Mouse (Mus musculus) liver, embryonic 14.5 days (tissue): Measurements from ENCODE around the gene Smc1b. TPM values are rescaled to one million over a fixed set of nuclear protein-coding genes. Genes with fewer than 3 reads are reported as not detected.
"Not testable (repeated sequence)": the region's sequence is repeated elsewhere in the genome, so short reads cannot be mapped to it uniquely, and the experiment has no call there.

ENCODE experiments used
- ATAC-seq: fragments of 200-750 bp; cut with Nextera tagmentation; 2 replicates; pipeline ENCODE4 v1.8.0; 2017; ENCODE audit warnings: moderate number of reproducible peaks, mild to moderate bottlenecking, moderate library complexity; ENCODE audit not compliant: insufficient read depth
- DNase-seq, 3 experiments: peaks; one replicate each; pipeline ENCODE4 v3.0.0-alpha.2; 2012 to 2013; ENCODE audit warnings: low read depth in 3 of 3, low spot score in 3 of 3
- H3K27ac ChIP-seq: fragments of 300-500 bp; sonication (generic); 2 replicates; pipeline ENCODE4 v1.5.1; 2014; ENCODE audit warnings: moderate library complexity, mild to moderate bottlenecking, control low read depth, inconsistent platforms
- H3K27me3 ChIP-seq: fragments of 300-500 bp; sonication (generic); 2 replicates; pipeline ENCODE4 v1.6.1; 2014; ENCODE audit warnings: mild to moderate bottlenecking, low read length, moderate library complexity; ENCODE audit not compliant: control insufficient read depth, insufficient read depth
- H3K36me3 ChIP-seq: fragments of 300-500 bp; sonication (generic); replicated peaks from 2 replicates; pipeline ENCODE4 v1.6.1; 2014; ENCODE audit warnings: low read depth; ENCODE audit not compliant: control insufficient read depth, insufficient read depth
- H3K4me1 ChIP-seq, 2 experiments: fragments of 200-500 bp in 1 of 2; fragments of 300-500 bp in 1 of 2; sonication (generic) in 1 of 2; replicated peaks; 2 replicates each; pipeline ENCODE4 v1.6.1; 2012 to 2014; ENCODE audit warnings: antibody characterized with exemption in 1 of 2, inconsistent platforms in 1 of 2, low read length in 1 of 2; ENCODE audit not compliant: control insufficient read depth in 2 of 2, insufficient read depth in 2 of 2
- H3K4me2 ChIP-seq: fragments of 300-500 bp; sonication (generic); 2 replicates; pipeline ENCODE4 v1.6.1; 2014; ENCODE audit warnings: low read depth, mild to moderate bottlenecking, control low read depth, moderate library complexity
- H3K4me3 ChIP-seq, 2 experiments: fragments of 200-500 bp in 1 of 2; fragments of 300-500 bp in 1 of 2; sonication (generic) in 1 of 2; 2 replicates each; pipeline ENCODE4 v1.5.1; 2012 to 2014; ENCODE audit warnings: low read depth in 2 of 2, low read length in 2 of 2, mild to moderate bottlenecking in 2 of 2, control low read depth in 1 of 2, inconsistent platforms in 1 of 2, moderate library complexity in 1 of 2; ENCODE audit not compliant: insufficient read depth in 1 of 2
- H3K9ac ChIP-seq: fragments of 300-500 bp; sonication (generic); replicated peaks from 2 replicates; pipeline ENCODE4 v1.6.1; 2014; ENCODE audit warnings: mild to moderate bottlenecking, control low read depth, moderate library complexity
- H3K9me3 ChIP-seq: fragments of 300-500 bp; sonication (generic); 2 replicates; pipeline ENCODE4 v1.6.1; 2016; ENCODE audit warnings: low read length, mixed read lengths; ENCODE audit not compliant: control insufficient read depth
- CTCF ChIP-seq: IDR thresholded peaks from 2 replicates; pipeline ENCODE4 v1.5.1; 2016; ENCODE audit warnings: antibody characterized with exemption, low read depth, control low read depth
- EP300 ChIP-seq: IDR thresholded peaks from 2 replicates; pipeline ENCODE4 v1.6.1; 2016; ENCODE audit warnings: antibody characterized with exemption, low read depth
- WGBS: fragments of 180-500 bp; shearing (Covaris S2); extraction: QIAGEN DNeasy Blood & Tissue Kit; methylation state at CpG from one replicate; pipeline ENCODE4 v1.1.7; 2014; ENCODE audit not compliant: insufficient replicate concordance; 5-methylcytosine and 5-hydroxymethylcytosine counted together
- polyA plus RNA-seq, 2 experiments: library from polyadenylated mRNA; depleted of rRNA in 1 of 2; stranded (reverse) in 1 of 2; unstranded in 1 of 2; fragments of >200 nt; fragmentation: Nextera tagmentation in 1 of 2; extraction: Ambion mirVana in 1 of 2; gene quantifications; 2 replicates each; pipeline versions ENCODE4 v1.2.1 to v1.2.3; 2012 to 2014

Smc1b gene
- polyA plus RNA-seq, 2 experiments = 0.25 TPM

DNA sequence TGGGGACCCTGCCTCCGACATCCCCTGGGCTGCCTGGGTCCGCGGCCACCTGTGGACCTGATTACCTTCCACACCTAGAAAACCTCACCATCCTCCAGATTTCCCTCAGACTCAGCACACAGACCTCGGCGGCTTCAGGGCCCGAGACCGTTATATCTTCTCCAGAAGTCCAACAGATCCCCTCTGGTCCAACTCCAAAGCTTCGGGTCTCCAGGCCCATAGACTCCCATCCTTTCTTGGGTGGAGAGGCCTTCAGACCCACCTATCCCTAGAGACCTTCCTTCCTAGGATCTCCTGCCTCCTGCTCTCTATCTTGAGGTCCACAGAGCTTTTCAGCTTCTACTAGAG lies 94.4 kb downstream of the Smc1b start:
- Histone ChIP-seq H3K9me3 (no peaks in the 10 kb centered on the region), H3K4me2 (peak overlapping the region; percentile 80), H3K9ac (peak overlapping the region; percentile 79), H3K36me3 (no peaks in the 10 kb centered on the region), H3K27me3 (no peaks in the 10 kb centered on the region), H3K27ac (no peak overlapping the region), H3K4me1 (peaks cover 5 to 10% of the 10 kb centered on the region in 2 experiments), H3K4me3 (peak overlapping the region; percentile 72)
- TF ChIP-seq EP300 = no peak
- no peak for TF ChIP-seq CTCF
- WGBS = under 1% methylated on average over 8 of the region's 8 CpGs
- ATAC-seq = no peak
- no peak for DNase-seq

DNA sequence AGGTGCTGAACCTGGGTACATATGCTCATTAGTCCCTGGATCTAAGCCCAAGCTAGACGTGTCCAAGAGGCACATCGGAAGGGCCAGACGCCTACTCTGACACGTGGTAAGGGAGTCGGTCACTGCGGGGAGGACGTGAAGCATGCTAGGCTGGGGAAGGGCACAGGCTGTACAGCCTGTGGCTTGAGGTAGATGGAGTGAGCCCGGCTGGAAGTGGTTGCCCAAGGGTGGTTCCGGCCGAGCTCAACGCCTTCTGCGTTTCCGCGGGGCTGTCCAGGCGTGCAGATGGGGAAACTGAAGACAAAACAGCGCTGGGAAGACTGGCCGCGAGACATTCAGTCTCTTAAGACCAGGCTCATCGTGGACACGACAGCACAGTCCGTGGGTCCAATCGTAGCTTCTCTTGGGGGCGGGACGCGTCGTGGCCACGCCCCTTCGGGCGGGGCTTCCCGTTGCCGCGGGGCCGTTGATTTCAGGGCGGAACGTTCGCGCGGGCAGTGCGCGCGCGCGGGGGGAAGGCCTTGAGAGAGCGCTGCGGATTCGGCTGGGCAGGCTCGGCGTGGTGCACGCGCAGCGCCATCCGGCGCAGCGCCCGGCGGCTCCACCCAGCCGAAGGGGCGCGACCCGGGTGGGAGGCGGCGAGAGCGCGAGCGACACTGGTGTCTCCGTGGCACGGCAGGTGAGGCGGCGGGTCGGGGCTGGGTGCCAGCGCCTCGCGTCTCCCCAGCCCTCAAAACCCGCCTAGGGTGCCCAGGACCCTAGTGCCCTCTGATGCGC lies 95.0 kb downstream of the Smc1b start:
- no peaks in the 10 kb centered on the region for H3K36me3 ChIP-seq
- H3K9me3 ChIP-seq = no peaks in the 10 kb centered on the region
- DNase-seq = peak; percentile 88 to 90 (median 88)
- no peaks in the 10 kb centered on the region for H3K27me3 ChIP-seq
- H3K4me2 ChIP-seq = peak overlapping the region; percentile 80
- no peak overlapping the region for H3K27ac ChIP-seq
- ATAC-seq = peak; percentile 97
- under 1% methylated on average over 68 of the region's 75 CpGs for WGBS
- peak overlapping the region; percentile 79 for H3K9ac ChIP-seq
- no peak for TF ChIP-seq CTCF
- H3K4me3 ChIP-seq = peak overlapping the region; percentile 72
- H3K4me1 ChIP-seq = peaks cover 3 to 10% of the 10 kb centered on the region in 2 experiments

DNA sequence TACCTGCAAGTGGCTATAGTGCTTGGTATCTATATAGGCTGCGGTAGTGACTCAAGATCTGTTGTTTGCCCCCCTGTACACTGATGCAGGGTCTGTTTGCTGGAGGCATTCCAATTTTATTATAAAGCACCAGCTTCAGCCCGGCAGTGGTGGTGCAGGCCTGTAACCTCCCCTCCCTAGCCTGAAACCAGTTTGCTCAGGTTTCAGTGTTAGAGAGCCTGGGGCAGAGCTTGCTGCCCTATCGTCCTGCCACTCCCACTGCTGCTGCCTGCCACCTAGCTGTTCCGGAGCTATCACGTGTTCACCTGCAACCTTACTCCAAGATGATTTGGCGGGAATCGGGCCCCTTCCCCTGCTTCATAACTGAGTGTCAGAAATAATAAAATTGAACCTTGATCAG lies 97.8 kb downstream of the Smc1b start:
- H3K9me3 ChIP-seq, H3K4me3 ChIP-seq, H3K4me1 ChIP-seq, ATAC-seq, H3K9ac ChIP-seq, H3K27ac ChIP-seq, DNase-seq, H3K27me3 ChIP-seq, H3K4me2 ChIP-seq, H3K36me3 ChIP-seq: not testable (repeated sequence)
- WGBS = 45% methylated on average over 7 of the region's 7 CpGs

DNA sequence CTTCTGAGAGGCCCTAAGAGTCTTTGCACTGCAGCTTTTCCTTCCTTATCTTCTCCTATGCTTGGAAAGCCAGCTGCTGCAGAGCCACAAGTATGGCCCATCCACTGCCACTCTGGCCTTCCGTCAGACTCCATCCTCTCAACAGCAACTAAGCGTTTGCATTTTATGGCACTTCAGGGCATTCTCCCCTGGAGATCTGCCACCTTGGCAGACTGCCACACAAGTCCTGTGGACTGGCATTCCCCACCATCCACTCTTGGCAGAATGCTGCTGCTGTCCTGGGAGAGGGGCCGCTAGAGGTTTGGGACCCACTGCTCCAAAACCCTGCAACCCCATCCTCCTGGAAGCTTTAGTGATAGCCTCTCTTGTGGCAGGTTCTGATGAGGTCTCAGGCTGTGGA lies 99.9 kb downstream of the Smc1b start:
- ATAC-seq = no peak
- no peaks in the 10 kb centered on the region for H3K9me3 ChIP-seq
- no peak for DNase-seq
- H3K9ac ChIP-seq = no peak overlapping the region
- H3K4me2 ChIP-seq = no peak overlapping the region
- H3K4me3 ChIP-seq = no peak overlapping the region
- peaks cover 3 to 4% of the 10 kb centered on the region in 2 experiments; a peak in 3 of 4 replicates for H3K4me1 ChIP-seq
- no peak for TF ChIP-seq CTCF
- TF ChIP-seq EP300 = no peak
- H3K36me3 ChIP-seq = no peaks in the 10 kb centered on the region
- no peaks in the 10 kb centered on the region for H3K27me3 ChIP-seq
- WGBS = 60% methylated on average over 3 of the region's 3 CpGs
- H3K27ac ChIP-seq = no peak overlapping the region

DNA sequence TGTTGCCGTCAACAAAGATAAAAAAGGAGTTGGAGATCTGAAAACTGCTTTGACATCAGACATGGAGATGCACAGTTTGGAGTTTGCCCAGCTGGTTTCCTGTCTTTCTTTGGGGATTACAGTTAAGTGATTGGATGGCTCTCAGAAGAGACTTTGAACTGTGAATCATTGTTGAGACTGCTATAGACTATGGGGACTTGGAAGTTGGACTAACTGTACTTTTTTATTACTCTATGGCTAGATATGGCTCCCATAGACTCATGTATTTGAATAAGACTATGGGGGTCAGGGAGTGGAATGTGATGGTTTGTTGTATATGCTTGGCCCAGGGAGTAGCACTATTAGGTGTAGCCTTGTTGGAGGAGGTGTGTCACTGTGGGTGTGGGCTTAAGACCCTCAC lies 101.1 kb downstream of the Smc1b start:
- not testable (repeated sequence) for H3K4me2 ChIP-seq, H3K4me1 ChIP-seq, H3K36me3 ChIP-seq, H3K4me3 ChIP-seq, H3K27me3 ChIP-seq, DNase-seq, H3K9ac ChIP-seq, ATAC-seq, H3K9me3 ChIP-seq, H3K27ac ChIP-seq
- WGBS = 29% methylated on average over 1 of the region's 1 CpGs

DNA sequence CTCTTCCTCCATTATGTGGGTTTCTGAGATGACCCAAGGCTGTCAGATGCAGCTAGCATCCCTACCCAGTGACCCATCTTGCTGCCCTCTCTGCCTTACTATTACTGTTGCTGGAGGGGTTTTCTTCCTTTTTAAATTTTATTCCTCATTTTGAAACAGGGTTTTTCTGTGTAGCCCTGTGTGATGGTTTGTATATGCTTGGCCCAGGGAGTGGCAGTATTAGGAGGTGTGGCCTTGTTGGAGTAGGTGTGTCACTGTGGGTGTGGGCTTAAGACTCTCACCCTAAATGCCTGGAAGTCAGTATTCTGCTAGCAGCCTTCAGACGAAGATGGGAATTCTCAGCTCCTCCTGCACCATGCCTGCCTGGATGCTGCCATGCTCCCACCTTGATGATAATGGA lies 103.1 kb downstream of the Smc1b start, which contains the start of gene Fam118a:
Gene Fam118a (plus strand): TSS at position 301 of the 400 bp plus-strand sequence.
- not testable (repeated sequence) for H3K36me3 ChIP-seq, H3K9me3 ChIP-seq, H3K27me3 ChIP-seq, ATAC-seq, H3K4me3 ChIP-seq, DNase-seq, H3K9ac ChIP-seq, H3K4me1 ChIP-seq, H3K4me2 ChIP-seq, H3K27ac ChIP-seq
- 26% methylated on average over 1 of the region's 1 CpGs for WGBS
